Mouse (Mus musculus) lung, embryonic 16.5 days (tissue): ENCODE measurements around the gene Mfap3l. TPM values are rescaled to one million over a fixed set of nuclear protein-coding genes. Genes with fewer than 3 reads are reported as not detected.
"Not testable (repeated sequence)": the region's sequence is repeated elsewhere in the genome, so short reads cannot be mapped to it uniquely, and the experiment has no call there.

Source experiments
- ATAC-seq: fragments of 200-750 bp; cut with Nextera tagmentation; 2 replicates; pipeline ENCODE4 v1.8.0; 2017; ENCODE audit warnings: low read depth, mild to moderate bottlenecking, moderate library complexity
- H3K27ac ChIP-seq: fragments of 300-500 bp; sonication (generic); 2 replicates; pipeline ENCODE4 v1.5.1; 2014; ENCODE audit warnings: mild to moderate bottlenecking, control low read depth, low read length
- H3K27me3 ChIP-seq: fragments of 300-500 bp; sonication (generic); 2 replicates; pipeline ENCODE4 v1.6.1; 2014; ENCODE audit warnings: low read depth, low read length, mixed read lengths; ENCODE audit not compliant: control insufficient read depth, insufficient read depth
- H3K36me3 ChIP-seq: fragments of 300-500 bp; sonication (generic); 2 replicates; pipeline ENCODE4 v1.6.1; 2014; ENCODE audit warnings: low read length; ENCODE audit not compliant: control insufficient read depth, insufficient read depth
- H3K4me1 ChIP-seq: fragments of 300-500 bp; sonication (generic); replicated peaks from 2 replicates; pipeline ENCODE4 v1.6.1; 2014; ENCODE audit warnings: low read length, mixed read lengths; ENCODE audit not compliant: control insufficient read depth, insufficient read depth
- H3K4me2 ChIP-seq: fragments of 300-500 bp; sonication (generic); 2 replicates; pipeline ENCODE4 v1.6.1; 2014; ENCODE audit warnings: low read depth, low read length, control low read depth
- H3K4me3 ChIP-seq: fragments of 300-500 bp; sonication (generic); 2 replicates; pipeline ENCODE4 v1.5.1; 2014; ENCODE audit warnings: mild to moderate bottlenecking, low read length, control low read depth
- H3K9ac ChIP-seq: fragments of 300-500 bp; sonication (generic); 2 replicates; pipeline ENCODE4 v1.6.1; 2014; ENCODE audit warnings: low read length, control low read depth
- H3K9me3 ChIP-seq: fragments of 300-500 bp; sonication (generic); 2 replicates; pipeline ENCODE4 v1.6.1; 2016; ENCODE audit warnings: low read length; ENCODE audit not compliant: control insufficient read depth
- WGBS: fragments of 180-500 bp; shearing (Covaris S2); extraction: QIAGEN DNeasy Blood & Tissue Kit; methylation state at CpG from one replicate; pipeline ENCODE4 v1.1.7; 2014; 5-methylcytosine and 5-hydroxymethylcytosine counted together
- polyA plus RNA-seq: library from polyadenylated mRNA; unstranded; fragments of >200 nt; fragmentation: Nextera tagmentation; extraction: Ambion mirVana; gene quantifications from 2 replicates; pipeline ENCODE4 v1.2.1, GENCODE M21; 2015

Mfap3l gene
- polyA plus RNA-seq, 1 experiment from 2014 or later, result 5.0 TPM

- H3K4me3 ChIP-seq, result no peak overlapping the region
- whole genome bisulfite sequencing, result 85% methylated on average over 4 of the region's 4 CpGs
- no peak for ATAC-seq
- no peak overlapping the region for H3K9ac ChIP-seq
- 0 out of 2 replicates have a peak, but pooled peaks cover 6% of the 10 kb centered on the region for H3K4me1 ChIP-seq
- no peaks in the 10 kb centered on the region for H3K9me3 ChIP-seq
- H3K4me2 ChIP-seq, result no peak overlapping the region
- no peak overlapping the region for H3K27ac ChIP-seq
- no peaks in the 10 kb centered on the region for H3K36me3 ChIP-seq
- H3K27me3 ChIP-seq, result no peaks in the 10 kb centered on the region
Measured at GRCm38 (mm10) chr8:60645164-60645563, 12.5 kb downstream of the Mfap3l start.

GRCm38 (mm10) chr8:60645911-60646310 is 13.3 kb downstream of the Mfap3l start:
- no peak for ATAC-seq
- Histone ChIP-seq H3K9me3 (no peaks in the 10 kb centered on the region), H3K4me3 (no peak overlapping the region), H3K27ac (no peak overlapping the region), H3K4me2 (no peak overlapping the region), H3K9ac (no peak overlapping the region), H3K4me1 (0 out of 2 replicates have a peak, but pooled peaks cover 6% of the 10 kb centered on the region), H3K36me3 (no peaks in the 10 kb centered on the region), H3K27me3 (no peaks in the 10 kb centered on the region)
- 75% methylated on average over 3 of the region's 3 CpGs for WGBS

GRCm38 (mm10) chr8:60647291-60647690 is 14.7 kb downstream of the Mfap3l start:
- no peak overlapping the region for H3K4me2 ChIP-seq
- H3K9me3 ChIP-seq, result no peaks in the 10 kb centered on the region
- 91% methylated on average over 3 of the region's 3 CpGs for WGBS
- H3K9ac ChIP-seq, result no peak overlapping the region
- H3K36me3 ChIP-seq, result no peaks in the 10 kb centered on the region
- no peak overlapping the region for H3K27ac ChIP-seq
- no peak for ATAC-seq
- H3K27me3 ChIP-seq, result no peaks in the 10 kb centered on the region
- H3K4me3 ChIP-seq, result no peak overlapping the region
- 0 out of 2 replicates have a peak, but pooled peaks cover 6% of the 10 kb centered on the region for H3K4me1 ChIP-seq

GRCm38 (mm10) chr8:60649081-60649480 is 16.5 kb downstream of the Mfap3l start:
- Histone ChIP-seq H3K27ac (no peak overlapping the region), H3K9ac (no peak overlapping the region), H3K36me3 (no peaks in the 10 kb centered on the region), H3K4me1 (0 out of 2 replicates have a peak, but pooled peaks cover 6% of the 10 kb centered on the region), H3K4me2 (no peak overlapping the region), H3K9me3 (no peaks in the 10 kb centered on the region), H3K4me3 (no peak overlapping the region), H3K27me3 (no peaks in the 10 kb centered on the region)
- 33% methylated on average over 1 of the region's 1 CpGs for WGBS
- ATAC-seq, result no peak

GRCm38 (mm10) chr8:60650119-60650518 is 17.5 kb downstream of the Mfap3l start:
- no peaks in the 10 kb centered on the region for H3K27me3 ChIP-seq
- no peak overlapping the region for H3K4me3 ChIP-seq
- H3K4me1 ChIP-seq, result no peaks in the 10 kb centered on the region
- no peaks in the 10 kb centered on the region for H3K36me3 ChIP-seq
- H3K9ac ChIP-seq, result no peak overlapping the region
- 80% methylated on average over 4 of the region's 4 CpGs for WGBS
- ATAC-seq, result no peak
- H3K4me2 ChIP-seq, result no peak overlapping the region
- H3K27ac ChIP-seq, result no peak overlapping the region
- H3K9me3 ChIP-seq, result no peaks in the 10 kb centered on the region

- H3K4me1 ChIP-seq, result 0 out of 2 replicates have a peak, but pooled peaks cover 4% of the 10 kb centered on the region
- no peaks in the 10 kb centered on the region for H3K9me3 ChIP-seq
- no peak overlapping the region for H3K4me3 ChIP-seq
- 72% methylated on average over 6 of the region's 6 CpGs for WGBS
- H3K27ac ChIP-seq, result no peak overlapping the region
- H3K9ac ChIP-seq, result no peak overlapping the region
- no peak for ATAC-seq
- no peaks in the 10 kb centered on the region for H3K27me3 ChIP-seq
- no peaks in the 10 kb centered on the region for H3K36me3 ChIP-seq
- no peak overlapping the region for H3K4me2 ChIP-seq
Measured at GRCm38 (mm10) chr8:60657425-60658113, 24.9 kb downstream of the Mfap3l start.

GRCm38 (mm10) chr8:60658114-60658500 is 25.5 kb downstream of the Mfap3l start:
- ATAC-seq, result no peak
- Histone ChIP-seq H3K9ac (no peak overlapping the region), H3K36me3 (no peaks in the 10 kb centered on the region), H3K27ac (no peak overlapping the region), H3K4me3 (no peak overlapping the region), H3K4me2 (no peak overlapping the region), H3K4me1 (0 out of 2 replicates have a peak, but pooled peaks cover 4% of the 10 kb centered on the region), H3K27me3 (no peaks in the 10 kb centered on the region), H3K9me3 (no peaks in the 10 kb centered on the region)
- WGBS, result 85% methylated on average over 6 of the region's 6 CpGs

- ATAC-seq, H3K27me3 ChIP-seq, H3K4me3 ChIP-seq, H3K36me3 ChIP-seq, H3K27ac ChIP-seq, H3K4me1 ChIP-seq, H3K9ac ChIP-seq, H3K9me3 ChIP-seq, H3K4me2 ChIP-seq: not testable (repeated sequence)
- WGBS, result 80% methylated on average over 2 of the region's 2 CpGs
Measured at GRCm38 (mm10) chr8:60658686-60659085, 26.1 kb downstream of the Mfap3l start.

GRCm38 (mm10) chr8:60659721-60660120 is 27.1 kb downstream of the Mfap3l start:
- no peaks in the 10 kb centered on the region for H3K9me3 ChIP-seq
- no peaks in the 10 kb centered on the region for H3K36me3 ChIP-seq
- H3K27ac ChIP-seq, result no peak overlapping the region
- no peaks in the 10 kb centered on the region for H3K27me3 ChIP-seq
- H3K9ac ChIP-seq, result no peak overlapping the region
- peaks cover 7% of the 10 kb centered on the region; the same call in 1 of the 2 replicates for H3K4me1 ChIP-seq
- no peak for ATAC-seq
- H3K4me2 ChIP-seq, result no peak overlapping the region
- 86% methylated on average over 8 of the region's 8 CpGs for WGBS
- H3K4me3 ChIP-seq, result no peak overlapping the region
